Mouse (Mus musculus) liver, embryonic 14.5 days (tissue): Measurements from ENCODE around the gene Scgb1b19. TPM values are rescaled to one million over a fixed set of nuclear protein-coding genes. Genes with fewer than 3 reads are reported as not detected.
"Not testable (repeated sequence)": the region's sequence is repeated elsewhere in the genome, so short reads cannot be mapped to it uniquely, and the experiment has no call there.

Experiments
- ATAC-seq: fragments of 200-750 bp; cut with Nextera tagmentation; 2 replicates; pipeline ENCODE4 v1.8.0; 2017; ENCODE audit warnings: moderate number of reproducible peaks, mild to moderate bottlenecking, moderate library complexity; ENCODE audit not compliant: insufficient read depth
- DNase-seq, 3 experiments: peaks; one replicate each; pipeline ENCODE4 v3.0.0-alpha.2; 2012 to 2013; ENCODE audit warnings: low read depth in 3 of 3, low spot score in 3 of 3
- H3K27ac ChIP-seq: fragments of 300-500 bp; sonication (generic); 2 replicates; pipeline ENCODE4 v1.5.1; 2014; ENCODE audit warnings: moderate library complexity, mild to moderate bottlenecking, control low read depth, inconsistent platforms
- H3K27me3 ChIP-seq: fragments of 300-500 bp; sonication (generic); 2 replicates; pipeline ENCODE4 v1.6.1; 2014; ENCODE audit warnings: mild to moderate bottlenecking, low read length, moderate library complexity; ENCODE audit not compliant: control insufficient read depth, insufficient read depth
- H3K36me3 ChIP-seq: fragments of 300-500 bp; sonication (generic); replicated peaks from 2 replicates; pipeline ENCODE4 v1.6.1; 2014; ENCODE audit warnings: low read depth; ENCODE audit not compliant: control insufficient read depth, insufficient read depth
- H3K4me1 ChIP-seq, 2 experiments: fragments of 200-500 bp in 1 of 2; fragments of 300-500 bp in 1 of 2; sonication (generic) in 1 of 2; replicated peaks; 2 replicates each; pipeline ENCODE4 v1.6.1; 2012 to 2014; ENCODE audit warnings: antibody characterized with exemption in 1 of 2, inconsistent platforms in 1 of 2, low read length in 1 of 2; ENCODE audit not compliant: control insufficient read depth in 2 of 2, insufficient read depth in 2 of 2
- H3K4me2 ChIP-seq: fragments of 300-500 bp; sonication (generic); 2 replicates; pipeline ENCODE4 v1.6.1; 2014; ENCODE audit warnings: low read depth, mild to moderate bottlenecking, control low read depth, moderate library complexity
- H3K4me3 ChIP-seq, 2 experiments: fragments of 200-500 bp in 1 of 2; fragments of 300-500 bp in 1 of 2; sonication (generic) in 1 of 2; 2 replicates each; pipeline ENCODE4 v1.5.1; 2012 to 2014; ENCODE audit warnings: low read depth in 2 of 2, low read length in 2 of 2, mild to moderate bottlenecking in 2 of 2, control low read depth in 1 of 2, inconsistent platforms in 1 of 2, moderate library complexity in 1 of 2; ENCODE audit not compliant: insufficient read depth in 1 of 2
- H3K9ac ChIP-seq: fragments of 300-500 bp; sonication (generic); replicated peaks from 2 replicates; pipeline ENCODE4 v1.6.1; 2014; ENCODE audit warnings: mild to moderate bottlenecking, control low read depth, moderate library complexity
- H3K9me3 ChIP-seq: fragments of 300-500 bp; sonication (generic); 2 replicates; pipeline ENCODE4 v1.6.1; 2016; ENCODE audit warnings: low read length, mixed read lengths; ENCODE audit not compliant: control insufficient read depth
- WGBS: fragments of 180-500 bp; shearing (Covaris S2); extraction: QIAGEN DNeasy Blood & Tissue Kit; methylation state at CpG from one replicate; pipeline ENCODE4 v1.1.7; 2014; ENCODE audit not compliant: insufficient replicate concordance; 5-methylcytosine and 5-hydroxymethylcytosine counted together
- polyA plus RNA-seq, 2 experiments: library from polyadenylated mRNA; depleted of rRNA in 1 of 2; stranded (reverse) in 1 of 2; unstranded in 1 of 2; fragments of >200 nt; fragmentation: Nextera tagmentation in 1 of 2; extraction: Ambion mirVana in 1 of 2; gene quantifications; 2 replicates each; pipeline versions ENCODE4 v1.2.1 to v1.2.3; 2012 to 2014

Gene Scgb1b19
- polyA plus RNA-seq (2012; rRNA removed) (not detected in 2 replicates), polyA plus RNA-seq (2014; fragmentation: Nextera tagmentation; extraction: Ambion mirVana) (not detected in 2 replicates)

- not testable (repeated sequence) for H3K9ac ChIP-seq, H3K4me2 ChIP-seq, DNase-seq, H3K36me3 ChIP-seq, ATAC-seq, H3K4me3 ChIP-seq, H3K4me1 ChIP-seq, H3K9me3 ChIP-seq, H3K27ac ChIP-seq, H3K27me3 ChIP-seq
- WGBS, result no CpG with 5 or more reads among the region's 3 CpGs
Observed at GRCm38 (mm10) chr7:33286991-33287390, at the start of gene Scgb1b19. Scgb1b19 (plus strand) TSS chr7:33287291.

GRCm38 (mm10) chr7:33280238-33280637 lies 6.9 kb upstream of the Scgb1b19 start, which contains the start of gene Scgb2b19:
Scgb2b19 (minus strand) TSS chr7:33280338.
- ATAC-seq, H3K4me3 ChIP-seq, H3K36me3 ChIP-seq, H3K27me3 ChIP-seq, DNase-seq, H3K9me3 ChIP-seq, H3K4me2 ChIP-seq, H3K9ac ChIP-seq, H3K27ac ChIP-seq, H3K4me1 ChIP-seq: not testable (repeated sequence)

Other genes with a start within 250 kb of the Scgb1b19 start
- gene Scgb2b17, start 230.7 kb upstream of the Scgb1b19 start, polyA plus RNA-seq (2012; rRNA removed), result not detected in 2 replicates
- not detected in 2 replicates for gene Scgb2b17, start 230.7 kb upstream of the Scgb1b19 start, polyA plus RNA-seq (2014; fragmentation: Nextera tagmentation; extraction: Ambion mirVana)
- not detected in 2 replicates for gene Scgb1b17, start 223.8 kb upstream of the Scgb1b19 start, polyA plus RNA-seq (2012; rRNA removed)
- not detected in 2 replicates for gene Scgb1b17, start 223.8 kb upstream of the Scgb1b19 start, polyA plus RNA-seq (2014; fragmentation: Nextera tagmentation; extraction: Ambion mirVana)
- not detected in 2 replicates for gene Scgb2b18, start 113.4 kb upstream of the Scgb1b19 start, polyA plus RNA-seq (2012; rRNA removed)
- not detected in 2 replicates for gene Scgb2b18, start 113.4 kb upstream of the Scgb1b19 start, polyA plus RNA-seq (2014; fragmentation: Nextera tagmentation; extraction: Ambion mirVana)
- not detected in 2 replicates for gene Scgb1b18, start 101.7 kb upstream of the Scgb1b19 start, polyA plus RNA-seq (2012; rRNA removed)
- gene Scgb1b18, start 101.7 kb upstream of the Scgb1b19 start, polyA plus RNA-seq (2014; fragmentation: Nextera tagmentation; extraction: Ambion mirVana), result not detected in 2 replicates
- not detected in 2 replicates for gene Scgb2b19, start 7.0 kb upstream of the Scgb1b19 start, polyA plus RNA-seq (2012; rRNA removed)
- not detected in 2 replicates for gene Scgb2b19, start 7.0 kb upstream of the Scgb1b19 start, polyA plus RNA-seq (2014; fragmentation: Nextera tagmentation; extraction: Ambion mirVana)
- gene Scgb2b20, start 79.0 kb downstream of the Scgb1b19 start, polyA plus RNA-seq (2012; rRNA removed), result not detected in 2 replicates
- not detected in 2 replicates for gene Scgb2b20, start 79.0 kb downstream of the Scgb1b19 start, polyA plus RNA-seq (2014; fragmentation: Nextera tagmentation; extraction: Ambion mirVana)
- not detected in 2 replicates for gene Scgb1b20, start 85.9 kb downstream of the Scgb1b19 start, polyA plus RNA-seq (2012; rRNA removed)
- not detected in 2 replicates for gene Scgb1b20, start 85.9 kb downstream of the Scgb1b19 start, polyA plus RNA-seq (2014; fragmentation: Nextera tagmentation; extraction: Ambion mirVana)
- gene Scgb2b21, start 233.2 kb downstream of the Scgb1b19 start, polyA plus RNA-seq (2012; rRNA removed), result not detected in 2 replicates
- not detected in 2 replicates for gene Scgb2b21, start 233.2 kb downstream of the Scgb1b19 start, polyA plus RNA-seq (2014; fragmentation: Nextera tagmentation; extraction: Ambion mirVana)